Mouse (Mus musculus): Measurements from ENCODE around the gene Trem1. TPM values are rescaled to one million over a fixed set of nuclear protein-coding genes. Genes with fewer than 3 reads are reported as not detected.

Trem1 gene
- polyA plus RNA-seq, 1 experiment from 2014 or later: 0.23 TPM

- Histone ChIP-seq H3K4me1 (replicated peaks; ENCODE audit: control insufficient read depth, insufficient read depth, low read length) (peaks cover 5% of the 10 kb centered on the region), H3K36me3 (ENCODE audit: control insufficient read depth, insufficient read depth) (no peaks in the 10 kb centered on the region), H3K9me3 (ENCODE audit: control insufficient read depth) (no peaks in the 10 kb centered on the region), H3K27me3 (replicated peaks; ENCODE audit: control insufficient read depth, insufficient read depth, low read length) (no peaks in the 10 kb centered on the region), H3K27ac (ENCODE audit: low read depth, low read length) (peak overlapping the region; percentile 41; the same call in 1 of the 2 replicates), H3K4me3 (ENCODE audit: low read depth, low read length) (no peak overlapping the region), H3K4me2 (replicated peaks; ENCODE audit: low read depth) (peak overlapping the region; percentile 49), H3K9ac (ENCODE audit: low read depth, low read length) (no peak overlapping the region)
- TF ChIP-seq CTCF (IDR thresholded peaks at IDR 0.05; ENCODE audit: low read depth): no peak
- WGBS: 50% methylated on average over 5 of the region's 5 CpGs
- ATAC-seq: peak; percentile 71
These were observed 39.6 kb downstream of the Trem1 start for GRCm38 (mm10) chr17:48272158-48272557.

DNA sequence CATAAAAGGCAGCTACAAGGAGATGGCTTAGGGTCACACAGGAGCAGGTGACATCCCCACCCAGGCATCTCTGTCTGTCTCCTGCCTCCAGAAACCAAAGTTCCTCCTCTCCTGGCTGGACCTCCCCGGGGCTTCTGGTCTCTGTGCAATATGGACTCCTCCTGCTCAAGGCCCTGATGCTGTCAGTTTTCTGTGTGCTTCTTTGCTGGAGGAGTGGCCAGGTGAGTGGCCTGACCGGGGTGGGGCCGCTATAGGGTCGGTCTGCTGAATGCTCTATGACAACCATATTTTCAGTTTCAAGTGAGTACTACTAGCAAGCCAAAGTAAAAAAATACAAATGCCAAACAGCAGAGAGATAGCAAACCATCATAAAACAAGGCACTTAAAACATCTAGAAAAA lies 40.0 kb downstream of the Trem1 start:
- no peak for TF ChIP-seq CTCF (IDR thresholded peaks at IDR 0.05; ENCODE audit: low read depth)
- Histone ChIP-seq H3K4me3 (ENCODE audit: low read depth, low read length) (no peak overlapping the region), H3K36me3 (ENCODE audit: control insufficient read depth, insufficient read depth) (no peaks in the 10 kb centered on the region), H3K27ac (ENCODE audit: low read depth, low read length) (peak overlapping the region; percentile 41; the same call in 1 of the 2 replicates), H3K4me1 (replicated peaks; ENCODE audit: control insufficient read depth, insufficient read depth, low read length) (peaks cover 2% of the 10 kb centered on the region; the same call in 1 of the 2 replicates), H3K9me3 (ENCODE audit: control insufficient read depth) (no peaks in the 10 kb centered on the region), H3K27me3 (replicated peaks; ENCODE audit: control insufficient read depth, insufficient read depth, low read length) (no peaks in the 10 kb centered on the region), H3K9ac (ENCODE audit: low read depth, low read length) (no peak overlapping the region), H3K4me2 (replicated peaks; ENCODE audit: low read depth) (peak overlapping the region; percentile 49; the same call in 1 of the 2 replicates)
- 37% methylated on average over 4 of the region's 4 CpGs for WGBS
- ATAC-seq: 0 out of 2 replicates have a peak, but pooled peaks have one; percentile 21

DNA sequence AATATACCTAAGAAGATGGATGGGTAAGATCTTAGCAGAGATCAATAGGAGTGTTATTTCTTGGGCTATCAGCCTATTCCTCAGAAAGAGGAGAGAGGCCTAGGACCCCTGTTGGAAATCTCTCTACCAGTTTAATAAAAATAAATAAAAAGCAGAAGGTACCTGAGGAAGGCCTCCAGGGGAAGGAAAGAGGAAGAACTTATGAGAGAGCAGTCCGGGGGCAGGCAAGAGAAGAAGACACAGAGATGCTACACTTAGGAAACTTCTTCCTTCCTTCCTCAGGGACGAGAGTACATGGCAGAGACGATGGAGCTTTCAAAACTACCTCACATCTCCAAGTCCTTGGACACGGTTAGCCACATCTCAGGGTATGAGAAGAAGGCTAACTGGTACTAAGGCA lies 41.5 kb downstream of the Trem1 start:
- ATAC-seq: no peak
- no peaks in the 10 kb centered on the region for H3K9me3 ChIP-seq (ENCODE audit: control insufficient read depth)
- H3K4me1 ChIP-seq (replicated peaks; ENCODE audit: control insufficient read depth, insufficient read depth, low read length): no peaks in the 10 kb centered on the region
- H3K4me3 ChIP-seq (ENCODE audit: low read depth, low read length): no peak overlapping the region
- H3K9ac ChIP-seq (ENCODE audit: low read depth, low read length): no peak overlapping the region
- H3K27me3 ChIP-seq (replicated peaks; ENCODE audit: control insufficient read depth, insufficient read depth, low read length): no peaks in the 10 kb centered on the region
- WGBS: 82% methylated on average over 4 of the region's 4 CpGs
- no peak overlapping the region for H3K27ac ChIP-seq (ENCODE audit: low read depth, low read length)
- no peak for TF ChIP-seq CTCF (IDR thresholded peaks at IDR 0.05; ENCODE audit: low read depth)
- H3K36me3 ChIP-seq (ENCODE audit: control insufficient read depth, insufficient read depth): no peaks in the 10 kb centered on the region
- H3K4me2 ChIP-seq (replicated peaks; ENCODE audit: low read depth): no peak overlapping the region

- WGBS: 44% methylated on average over 6 of the region's 6 CpGs
- H3K27me3 ChIP-seq (replicated peaks; ENCODE audit: control insufficient read depth, insufficient read depth, low read length): no peaks in the 10 kb centered on the region
- no peaks in the 10 kb centered on the region for H3K9me3 ChIP-seq (ENCODE audit: control insufficient read depth)
- H3K9ac ChIP-seq (ENCODE audit: low read depth, low read length): no peak overlapping the region
- no peak overlapping the region for H3K27ac ChIP-seq (ENCODE audit: low read depth, low read length)
- TF ChIP-seq CTCF (IDR thresholded peaks at IDR 0.05; ENCODE audit: low read depth): peak; percentile 88
- no peaks in the 10 kb centered on the region for H3K4me1 ChIP-seq (replicated peaks; ENCODE audit: control insufficient read depth, insufficient read depth, low read length)
- 0 out of 2 replicates have a peak, but pooled peaks have one; percentile 15 for ATAC-seq
- H3K4me2 ChIP-seq (replicated peaks; ENCODE audit: low read depth): no peak overlapping the region
- H3K4me3 ChIP-seq (ENCODE audit: low read depth, low read length): no peak overlapping the region
- no peaks in the 10 kb centered on the region for H3K36me3 ChIP-seq (ENCODE audit: control insufficient read depth, insufficient read depth)
These were observed 42.3 kb downstream of the Trem1 start for GRCm38 (mm10) chr17:48274885-48275284.

DNA sequence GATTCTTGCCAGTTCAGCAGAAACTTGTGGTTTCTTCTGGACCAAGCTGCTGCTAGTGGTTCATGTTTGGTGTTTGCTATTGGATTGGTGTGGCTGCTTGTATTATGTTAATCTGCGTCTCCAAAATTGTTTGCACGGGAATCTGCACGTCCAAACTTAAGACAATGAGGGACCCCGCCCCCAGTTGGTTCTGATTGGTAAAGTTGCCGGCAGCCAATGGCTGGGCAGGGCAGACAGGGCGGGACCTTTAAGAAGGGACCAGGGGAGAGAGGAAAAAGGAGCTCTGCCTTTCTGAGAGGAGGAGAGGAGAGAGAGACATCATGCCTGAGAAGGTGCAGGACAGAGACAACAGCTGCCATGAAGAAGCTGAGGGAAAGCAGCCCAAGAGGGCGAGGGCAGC lies 43.2 kb downstream of the Trem1 start:
- Histone ChIP-seq H3K27ac (ENCODE audit: low read depth, low read length) (no peak overlapping the region), H3K4me1 (replicated peaks; ENCODE audit: control insufficient read depth, insufficient read depth, low read length) (no peaks in the 10 kb centered on the region), H3K27me3 (replicated peaks; ENCODE audit: control insufficient read depth, insufficient read depth, low read length) (no peaks in the 10 kb centered on the region), H3K4me2 (replicated peaks; ENCODE audit: low read depth) (no peak overlapping the region), H3K36me3 (ENCODE audit: control insufficient read depth, insufficient read depth) (no peaks in the 10 kb centered on the region), H3K4me3 (ENCODE audit: low read depth, low read length) (no peak overlapping the region), H3K9ac (ENCODE audit: low read depth, low read length) (no peak overlapping the region), H3K9me3 (ENCODE audit: control insufficient read depth) (no peaks in the 10 kb centered on the region)
- no peak for ATAC-seq
- 55% methylated on average over 7 of the region's 7 CpGs for WGBS
- TF ChIP-seq CTCF (IDR thresholded peaks at IDR 0.05; ENCODE audit: low read depth): no peak

DNA sequence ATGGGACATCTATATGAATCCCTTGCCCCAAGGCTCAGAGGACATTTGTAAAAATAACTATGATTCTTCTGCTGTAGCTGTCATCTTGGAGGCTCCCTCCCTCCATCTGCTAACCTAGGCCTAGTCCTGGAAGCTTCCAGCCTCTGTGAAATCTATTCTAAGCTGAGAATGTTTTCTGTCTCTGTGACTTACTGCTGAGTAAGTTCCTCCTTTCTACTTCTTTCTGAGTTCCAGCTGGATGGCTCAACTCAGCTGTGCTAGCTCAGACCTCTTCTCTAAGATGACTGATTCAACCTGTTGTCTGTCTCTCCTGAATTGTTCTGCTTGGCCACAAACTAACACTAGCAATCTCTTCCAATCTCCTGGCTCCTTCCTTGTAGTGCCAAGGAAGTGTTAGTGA lies 45.8 kb downstream of the Trem1 start:
- no peak for ATAC-seq
- no peak for TF ChIP-seq CTCF (IDR thresholded peaks at IDR 0.05; ENCODE audit: low read depth)
- no peaks in the 10 kb centered on the region for H3K36me3 ChIP-seq (ENCODE audit: control insufficient read depth, insufficient read depth)
- H3K9me3 ChIP-seq (ENCODE audit: control insufficient read depth): no peaks in the 10 kb centered on the region
- H3K27ac ChIP-seq (ENCODE audit: low read depth, low read length): no peak overlapping the region
- no peak overlapping the region for H3K4me2 ChIP-seq (replicated peaks; ENCODE audit: low read depth)
- no peaks in the 10 kb centered on the region for H3K27me3 ChIP-seq (replicated peaks; ENCODE audit: control insufficient read depth, insufficient read depth, low read length)
- no peak overlapping the region for H3K4me3 ChIP-seq (ENCODE audit: low read depth, low read length)
- H3K9ac ChIP-seq (ENCODE audit: low read depth, low read length): no peak overlapping the region
- 0 out of 2 replicates have a peak, but pooled peaks cover 3% of the 10 kb centered on the region for H3K4me1 ChIP-seq (replicated peaks; ENCODE audit: control insufficient read depth, insufficient read depth, low read length)

DNA sequence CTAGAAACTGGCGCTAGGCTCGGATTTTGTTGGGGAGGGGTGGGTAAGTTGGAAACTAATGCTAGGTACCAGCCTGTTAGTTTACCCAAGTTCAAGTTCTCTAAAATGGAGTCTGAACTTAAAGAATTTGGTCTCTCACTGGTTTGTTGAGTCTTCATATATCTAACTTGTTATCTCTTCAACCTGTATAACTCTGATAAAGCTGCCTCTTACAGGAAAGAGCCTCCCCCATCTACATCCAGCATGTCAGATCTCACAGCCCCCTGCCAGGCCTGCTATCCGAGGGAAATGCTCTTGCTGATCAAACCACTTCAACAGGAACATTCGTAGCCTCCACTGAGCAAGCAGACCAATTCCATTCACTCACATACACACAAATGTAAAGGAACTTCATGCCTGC lies 46.4 kb downstream of the Trem1 start:
- H3K36me3 ChIP-seq (ENCODE audit: control insufficient read depth, insufficient read depth): no peaks in the 10 kb centered on the region
- H3K27ac ChIP-seq (ENCODE audit: low read depth, low read length): no peak overlapping the region
- H3K4me1 ChIP-seq (replicated peaks; ENCODE audit: control insufficient read depth, insufficient read depth, low read length): 0 out of 2 replicates have a peak, but pooled peaks cover 3% of the 10 kb centered on the region
- H3K4me2 ChIP-seq (replicated peaks; ENCODE audit: low read depth): no peak overlapping the region
- no peak for TF ChIP-seq CTCF (IDR thresholded peaks at IDR 0.05; ENCODE audit: low read depth)
- no peak overlapping the region for H3K9ac ChIP-seq (ENCODE audit: low read depth, low read length)
- no peak for ATAC-seq
- no peak overlapping the region for H3K4me3 ChIP-seq (ENCODE audit: low read depth, low read length)
- no peaks in the 10 kb centered on the region for H3K27me3 ChIP-seq (replicated peaks; ENCODE audit: control insufficient read depth, insufficient read depth, low read length)
- WGBS: 85% methylated on average over 4 of the region's 4 CpGs
- no peaks in the 10 kb centered on the region for H3K9me3 ChIP-seq (ENCODE audit: control insufficient read depth)
